Mouse (Mus musculus) midbrain, embryonic 10.5 days (tissue): Measurements from ENCODE around the gene Ints6. TPM values are rescaled to one million over a fixed set of nuclear protein-coding genes. Genes with fewer than 3 reads are reported as not detected.

Source experiments
- DNase-seq: peaks from one replicate; pipeline ENCODE4 v3.0.0-alpha.2; 2017; ENCODE audit warnings: low spot score
- H3K27ac ChIP-seq: fragments of 300-500 bp; sonication (generic); replicated peaks from 2 replicates; pipeline ENCODE4 v1.5.1; 2016; ENCODE audit warnings: mild to moderate bottlenecking
- H3K27me3 ChIP-seq: fragments of 300-500 bp; sonication (generic); 2 replicates; pipeline ENCODE4 v1.6.1; 2016; ENCODE audit warnings: low read depth, mild to moderate bottlenecking; ENCODE audit not compliant: poor library complexity, severe bottlenecking
- H3K36me3 ChIP-seq: fragments of 300-500 bp; sonication (generic); 2 replicates; pipeline ENCODE4 v1.6.1; 2016; ENCODE audit warnings: mild to moderate bottlenecking, moderate library complexity
- H3K4me1 ChIP-seq: fragments of 300-500 bp; sonication (generic); 2 replicates; pipeline ENCODE4 v1.6.1; 2016
- H3K4me3 ChIP-seq: fragments of 300-500 bp; sonication (generic); 2 replicates; pipeline ENCODE4 v1.5.1; 2016; ENCODE audit warnings: mild to moderate bottlenecking, moderate library complexity
- H3K9me3 ChIP-seq: fragments of 300-500 bp; sonication (generic); replicated peaks from 2 replicates; pipeline ENCODE4 v1.6.1; 2016; ENCODE audit warnings: mild to moderate bottlenecking
- WGBS: fragments of 180-500 bp; shearing (Covaris S2); methylation state at CpG from one replicate; pipeline ENCODE4 v1.1.7; 2016; 5-methylcytosine and 5-hydroxymethylcytosine counted together
- polyA plus RNA-seq: library from polyadenylated mRNA; unstranded; fragments of >200 nt; fragmentation: Nextera tagmentation; extraction: Ambion mirVana; gene quantifications from 2 replicates; pipeline ENCODE4 v1.2.1, GENCODE M21; 2016

Ints6 gene
- polyA plus RNA-seq: 17.5 and 22.6 TPM in 2 replicates

- under 1% methylated on average over 71 of the region's 72 CpGs for WGBS
Observed at GRCm38 (mm10) chr14:62761036-62761881, at the start of gene Ints6. Ints6 (minus strand) TSS chr14:62761169.

GRCm38 (mm10) chr14:62808661-62809523, 47.9 kb upstream of the Ints6 start:
- H3K9me3 ChIP-seq: no peaks in the 10 kb centered on the region
- no peaks in the 10 kb centered on the region for H3K4me1 ChIP-seq
- 85% methylated on average over 7 of the region's 7 CpGs for WGBS
- no peak for DNase-seq
- no peak overlapping the region for H3K4me3 ChIP-seq
- H3K36me3 ChIP-seq: no peaks in the 10 kb centered on the region
- no peaks in the 10 kb centered on the region for H3K27me3 ChIP-seq
- H3K27ac ChIP-seq: no peak overlapping the region

More at GRCm38 (mm10) chr14:62761036-62761881, at the start of gene Ints6:
- H3K36me3 ChIP-seq: peaks cover 25% of the 10 kb centered on the region
- H3K9me3 ChIP-seq: no peaks in the 10 kb centered on the region
- H3K27ac ChIP-seq: peak within 1 kb of the TSS; percentile 99
- H3K4me1 ChIP-seq: peaks cover 21% of the 10 kb centered on the region
- peak; percentile 98 for DNase-seq
- H3K27me3 ChIP-seq: no peaks in the 10 kb centered on the region
- peak within 1 kb of the TSS; percentile 98 for H3K4me3 ChIP-seq

- WGBS: 69% methylated on average over 3 of the region's 3 CpGs
- Histone ChIP-seq H3K36me3 (no peaks in the 10 kb centered on the region), H3K4me1 (peaks cover 3% of the 10 kb centered on the region; the same call in 1 of the 2 replicates), H3K9me3 (no peaks in the 10 kb centered on the region), H3K27me3 (no peaks in the 10 kb centered on the region), H3K27ac (no peak overlapping the region), H3K4me3 (no peak overlapping the region)
- DNase-seq: no peak
Observed at GRCm38 (mm10) chr14:62806921-62807320, 46.0 kb upstream of the Ints6 start.

GRCm38 (mm10) chr14:62803204-62803603, 42.2 kb upstream of the Ints6 start:
- H3K27ac ChIP-seq: no peak overlapping the region
- H3K9me3 ChIP-seq: no peaks in the 10 kb centered on the region
- no peaks in the 10 kb centered on the region for H3K27me3 ChIP-seq
- DNase-seq: no peak
- H3K4me3 ChIP-seq: no peak overlapping the region
- peaks cover 12% of the 10 kb centered on the region for H3K4me1 ChIP-seq
- WGBS: 85% methylated on average over 5 of the region's 5 CpGs
- no peaks in the 10 kb centered on the region for H3K36me3 ChIP-seq

GRCm38 (mm10) chr14:62800791-62801190, 39.8 kb upstream of the Ints6 start:
- Histone ChIP-seq H3K9me3 (no peaks in the 10 kb centered on the region), H3K27ac (no peak overlapping the region), H3K27me3 (no peaks in the 10 kb centered on the region), H3K4me3 (no peak overlapping the region), H3K36me3 (no peaks in the 10 kb centered on the region), H3K4me1 (peaks cover 19% of the 10 kb centered on the region)
- WGBS: 87% methylated on average over 3 of the region's 3 CpGs
- DNase-seq: no peak

- H3K4me3 ChIP-seq: peak overlapping the region; percentile 36
- DNase-seq: peak; percentile 32
- 1% methylated on average over 4 of the region's 4 CpGs for WGBS
Observed at GRCm38 (mm10) chr14:62798608-62799101, 37.7 kb upstream of the Ints6 start.

GRCm38 (mm10) chr14:62795719-62796118, 34.8 kb upstream of the Ints6 start:
- no peaks in the 10 kb centered on the region for H3K27me3 ChIP-seq
- WGBS: 85% methylated on average over 7 of the region's 7 CpGs
- H3K36me3 ChIP-seq: no peaks in the 10 kb centered on the region
- H3K4me1 ChIP-seq: peaks cover 16% of the 10 kb centered on the region
- H3K9me3 ChIP-seq: no peaks in the 10 kb centered on the region
- H3K4me3 ChIP-seq: no peak overlapping the region
- DNase-seq: no peak
- no peak overlapping the region for H3K27ac ChIP-seq

More at GRCm38 (mm10) chr14:62798608-62799101, 37.7 kb upstream of the Ints6 start:
- peaks cover 19% of the 10 kb centered on the region for H3K4me1 ChIP-seq
- no peaks in the 10 kb centered on the region for H3K9me3 ChIP-seq
- no peaks in the 10 kb centered on the region for H3K36me3 ChIP-seq
- no peaks in the 10 kb centered on the region for H3K27me3 ChIP-seq
- 0 out of 2 replicates have a peak overlapping the region, but pooled peaks have one; percentile 42 for H3K27ac ChIP-seq

- Histone ChIP-seq H3K4me3 (no peak overlapping the region), H3K27me3 (no peaks in the 10 kb centered on the region), H3K36me3 (no peaks in the 10 kb centered on the region), H3K9me3 (no peaks in the 10 kb centered on the region), H3K27ac (no peak overlapping the region), H3K4me1 (peaks cover 4% of the 10 kb centered on the region; the same call in 1 of the 2 replicates)
- 64% methylated on average over 4 of the region's 4 CpGs for WGBS
- no peak for DNase-seq
Observed at GRCm38 (mm10) chr14:62789282-62789681, 28.3 kb upstream of the Ints6 start.

GRCm38 (mm10) chr14:62782981-62783380, 22.0 kb upstream of the Ints6 start:
- no peaks in the 10 kb centered on the region for H3K36me3 ChIP-seq
- H3K27me3 ChIP-seq: no peaks in the 10 kb centered on the region
- no peak for DNase-seq
- no peak overlapping the region for H3K4me3 ChIP-seq
- H3K9me3 ChIP-seq: no peaks in the 10 kb centered on the region
- WGBS: 92% methylated on average over 5 of the region's 5 CpGs
- no peak overlapping the region for H3K27ac ChIP-seq
- H3K4me1 ChIP-seq: no peaks in the 10 kb centered on the region

GRCm38 (mm10) chr14:62780520-62781316, 19.7 kb upstream of the Ints6 start:
- no peaks in the 10 kb centered on the region for H3K9me3 ChIP-seq
- no peak overlapping the region for H3K27ac ChIP-seq
- no peaks in the 10 kb centered on the region for H3K36me3 ChIP-seq
- no peak overlapping the region for H3K4me3 ChIP-seq
- no peaks in the 10 kb centered on the region for H3K27me3 ChIP-seq
- DNase-seq: no peak
- 84% methylated on average over 9 of the region's 9 CpGs for whole genome bisulfite sequencing
- H3K4me1 ChIP-seq: no peaks in the 10 kb centered on the region

GRCm38 (mm10) chr14:62778095-62778494, 17.1 kb upstream of the Ints6 start:
- Histone ChIP-seq H3K36me3 (no peaks in the 10 kb centered on the region), H3K27me3 (no peaks in the 10 kb centered on the region), H3K4me3 (no peak overlapping the region), H3K9me3 (no peaks in the 10 kb centered on the region), H3K27ac (no peak overlapping the region), H3K4me1 (no peaks in the 10 kb centered on the region)
- DNase-seq: no peak
- WGBS: 95% methylated on average over 9 of the region's 9 CpGs

- 87% methylated on average over 3 of the region's 3 CpGs for WGBS
- Histone ChIP-seq H3K36me3 (no peaks in the 10 kb centered on the region), H3K27ac (no peak overlapping the region)
Observed at GRCm38 (mm10) chr14:62775034-62775433, 14.1 kb upstream of the Ints6 start.

More at GRCm38 (mm10) chr14:62775034-62775433, 14.1 kb upstream of the Ints6 start:
- Histone ChIP-seq H3K27me3 (no peaks in the 10 kb centered on the region), H3K9me3 (no peaks in the 10 kb centered on the region), H3K4me1 (no peaks in the 10 kb centered on the region), H3K4me3 (no peak overlapping the region)
- no peak for DNase-seq
